Mouse (Mus musculus) CD4-positive, CD25-positive, alpha-beta regulatory T cell, adult 4 months (primary cell): ENCODE measurements around the gene R3hdm2. TPM values are rescaled to one million over a fixed set of nuclear protein-coding genes. Genes with fewer than 3 reads are reported as not detected.

Experiments used
- ATAC-seq: one replicate; pipeline ENCODE4 v1.8.0; 2017
- polyA plus RNA-seq, 2 experiments: library from polyadenylated mRNA; unstranded; fragments of 100-300 nt; shearing (Covaris generic); gene quantifications; one replicate each; pipeline ENCODE4 v1.2.1; 2017

R3hdm2 gene
- polyA plus RNA-seq, 2 experiments from 2014 or later: 12.8 to 17.3 TPM

- ATAC-seq: no peak
Measured at GRCm38 (mm10) chr10:127425794-127426193, 45.7 kb downstream of the R3hdm2 start.

GRCm38 (mm10) chr10:127426670-127427069, 46.5 kb downstream of the R3hdm2 start:
- no peak for ATAC-seq

GRCm38 (mm10) chr10:127427107-127427506, 47.0 kb downstream of the R3hdm2 start:
- ATAC-seq: no peak

GRCm38 (mm10) chr10:127427987-127428386, 47.9 kb downstream of the R3hdm2 start:
- no peak for ATAC-seq

DNA sequence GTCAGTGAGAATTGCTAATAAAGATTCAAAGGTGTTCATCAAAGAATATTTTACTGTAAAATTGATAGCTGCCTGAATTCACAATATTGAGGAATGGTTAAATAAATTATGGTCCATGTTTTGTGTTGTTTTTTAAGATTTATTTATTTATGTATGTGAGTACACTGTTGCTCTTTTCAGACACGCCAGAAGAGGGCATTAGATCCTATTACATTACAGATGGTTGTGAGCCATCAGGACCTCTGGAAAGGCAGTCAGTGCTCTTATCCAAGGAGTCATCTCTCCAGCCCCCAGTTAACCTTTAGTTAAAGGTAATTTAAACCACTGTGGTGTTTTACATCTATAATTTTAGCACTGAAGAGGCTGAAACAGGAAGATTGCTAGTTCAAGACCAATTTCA, 49.4 kb downstream of the R3hdm2 start:
- ATAC-seq: no peak

GRCm38 (mm10) chr10:127432466-127432865, 52.3 kb downstream of the R3hdm2 start:
- no peak for ATAC-seq

DNA sequence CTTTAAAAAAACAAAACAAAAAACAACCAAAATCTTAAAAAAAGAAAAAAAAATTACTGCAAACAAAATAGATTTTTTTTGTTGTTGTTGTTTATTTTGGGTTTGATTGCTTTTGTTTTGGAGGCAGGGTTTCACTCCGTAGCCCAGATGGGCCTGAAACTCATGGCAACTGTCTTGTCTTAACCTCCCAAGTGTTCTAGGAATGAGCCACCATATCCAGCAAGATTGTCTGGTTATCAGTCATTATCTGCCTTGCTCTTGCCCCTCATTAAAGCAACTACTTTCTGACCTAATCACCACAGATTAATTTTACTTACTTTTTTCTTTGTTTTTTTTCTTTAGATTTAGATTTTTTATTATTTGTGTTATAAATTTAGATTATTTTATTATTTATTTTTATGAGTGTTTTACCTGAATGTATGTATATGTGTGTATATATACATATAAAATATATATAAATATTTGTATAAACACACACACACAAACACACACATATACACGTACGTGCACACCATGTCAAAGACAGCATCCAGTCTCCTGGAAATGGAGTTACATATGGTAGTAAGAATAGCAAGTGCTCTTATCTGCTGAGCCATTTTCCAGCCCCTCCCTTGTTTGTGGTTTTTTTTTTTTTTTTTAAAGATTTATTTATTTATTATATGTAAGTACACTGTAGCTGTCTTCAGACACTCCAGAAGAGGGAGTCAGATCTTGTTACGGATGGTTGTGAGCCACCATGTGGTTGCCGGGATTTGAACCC, 57.4 kb downstream of the R3hdm2 start:
- no peak for ATAC-seq

DNA sequence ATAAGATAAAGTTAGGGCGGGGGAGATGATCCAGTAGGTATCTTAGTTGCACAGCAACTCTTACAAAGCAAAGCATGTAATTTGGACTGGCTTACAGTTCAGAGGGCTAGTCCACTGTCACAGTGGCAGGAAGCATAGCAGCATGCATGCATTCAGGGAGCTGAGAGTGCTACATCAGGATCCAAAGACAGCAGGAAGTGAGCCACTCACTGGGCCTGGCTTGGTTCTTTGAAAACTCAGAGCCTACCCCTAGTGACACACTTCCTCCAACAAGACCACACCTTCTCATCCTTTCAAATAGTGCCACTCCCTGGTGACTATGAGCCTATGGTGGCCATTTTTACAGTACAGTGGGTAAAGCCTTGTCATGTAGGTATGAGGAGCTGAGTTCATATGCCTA, 73.6 kb downstream of the R3hdm2 start:
- no peak for ATAC-seq

DNA sequence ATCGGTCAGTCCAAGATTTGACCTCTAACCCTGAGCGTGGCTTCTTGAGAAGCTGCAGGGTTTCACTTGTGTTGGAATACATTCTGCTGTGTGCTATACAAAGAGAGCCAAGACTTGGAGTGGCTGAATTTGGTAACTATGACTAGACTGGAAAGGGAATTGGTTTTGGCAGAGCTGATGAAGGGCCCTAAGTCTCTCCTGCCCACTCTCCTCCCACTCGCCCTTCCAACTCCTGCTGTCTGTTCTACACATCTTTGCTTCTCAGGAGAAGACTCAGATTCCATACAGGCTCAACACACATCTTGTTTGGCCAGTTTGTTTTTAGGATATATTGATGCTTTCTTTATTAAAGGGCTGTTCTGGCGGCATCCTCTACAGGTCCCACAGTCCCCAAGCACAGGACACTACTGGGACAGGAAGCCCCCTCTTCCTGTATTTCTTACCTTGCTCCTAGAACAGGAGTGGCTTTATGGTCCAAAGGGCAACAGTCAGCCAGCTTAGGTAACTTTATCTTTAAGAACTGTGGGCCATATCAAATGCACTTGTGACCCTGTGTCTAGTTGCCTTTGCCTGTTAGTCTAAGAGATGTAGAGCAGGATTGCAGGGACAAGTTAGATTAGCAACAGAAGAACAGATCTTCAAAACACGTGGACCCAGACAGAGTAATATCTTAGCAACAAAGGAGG, 82.4 kb downstream of the R3hdm2 start:
- no peak for ATAC-seq

DNA sequence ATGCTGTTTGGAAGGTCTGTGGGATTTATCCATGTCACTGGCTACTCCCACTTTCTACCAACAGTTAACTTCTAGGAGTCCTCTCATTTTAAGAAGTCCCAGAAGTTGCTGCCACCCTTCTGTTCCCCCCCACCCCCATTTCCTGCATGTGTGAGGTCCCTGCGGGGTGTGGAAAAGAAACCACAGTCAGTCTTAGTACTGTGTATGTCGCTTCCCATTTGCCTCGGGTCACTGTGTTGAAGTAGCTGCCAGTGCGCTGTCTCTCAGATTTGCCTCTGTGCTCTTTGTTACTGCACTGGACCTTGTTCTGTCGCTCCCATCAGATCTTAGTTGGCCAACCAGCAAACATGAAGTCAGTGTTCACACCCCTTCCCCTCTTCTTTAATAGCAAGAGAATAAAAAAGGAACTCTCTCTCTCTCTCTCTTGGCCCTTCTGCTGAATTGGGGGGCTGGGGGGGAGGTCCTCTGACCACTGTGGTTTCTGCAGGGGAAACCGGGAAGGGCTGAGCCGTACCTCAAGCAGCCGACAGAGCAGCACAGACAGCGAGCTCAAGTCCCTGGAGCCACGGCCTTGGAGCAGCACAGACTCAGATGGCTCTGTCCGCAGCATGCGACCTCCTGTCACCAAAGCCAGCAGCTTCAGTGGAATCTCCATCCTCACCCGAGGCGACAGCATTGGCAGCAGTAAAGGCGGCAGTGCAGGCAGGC, 91.3 kb downstream of the R3hdm2 start:
- no peak for ATAC-seq

DNA sequence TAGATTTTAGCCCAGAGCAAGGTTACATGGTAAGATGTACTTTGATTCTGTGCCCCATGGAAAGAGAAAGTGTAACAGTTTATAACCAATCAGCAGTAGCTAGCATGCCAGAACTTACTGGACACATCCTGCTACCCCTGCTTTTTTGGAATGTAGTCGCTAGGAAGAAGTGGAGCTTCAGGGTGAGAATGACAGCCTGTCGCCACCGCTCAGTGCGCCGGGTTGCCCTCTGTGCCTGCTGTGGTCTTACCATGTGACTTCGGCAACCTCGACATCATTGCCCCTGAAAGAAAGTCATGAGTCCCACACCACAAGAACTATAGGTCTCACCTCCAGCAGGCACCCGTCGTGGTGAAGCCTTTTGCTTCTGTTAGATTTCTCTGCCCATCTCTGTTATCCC, 92.6 kb downstream of the R3hdm2 start:
- no peak for ATAC-seq

- no peak for ATAC-seq
Measured at GRCm38 (mm10) chr10:127475175-127475574, 95.0 kb downstream of the R3hdm2 start.

DNA sequence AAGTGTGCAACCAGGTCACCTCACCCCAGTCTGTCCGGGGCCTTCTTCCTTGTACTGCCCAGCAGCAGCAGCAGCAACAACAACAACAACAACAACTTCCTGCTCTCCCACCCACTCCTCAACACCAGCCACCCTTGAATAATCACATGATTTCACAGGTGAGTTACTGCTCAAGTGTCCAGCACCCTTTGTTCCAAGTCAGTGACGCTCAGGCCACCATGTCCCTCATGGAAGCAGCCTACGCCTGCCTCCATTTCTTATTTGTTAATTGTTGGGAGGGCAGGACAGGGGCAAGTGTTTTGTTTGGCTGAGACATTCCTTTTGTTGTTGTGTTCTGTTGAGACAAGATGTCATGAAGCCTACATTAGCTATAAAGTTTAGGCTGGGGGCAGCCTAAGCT, 96.4 kb downstream of the R3hdm2 start:
- ATAC-seq: no peak

DNA sequence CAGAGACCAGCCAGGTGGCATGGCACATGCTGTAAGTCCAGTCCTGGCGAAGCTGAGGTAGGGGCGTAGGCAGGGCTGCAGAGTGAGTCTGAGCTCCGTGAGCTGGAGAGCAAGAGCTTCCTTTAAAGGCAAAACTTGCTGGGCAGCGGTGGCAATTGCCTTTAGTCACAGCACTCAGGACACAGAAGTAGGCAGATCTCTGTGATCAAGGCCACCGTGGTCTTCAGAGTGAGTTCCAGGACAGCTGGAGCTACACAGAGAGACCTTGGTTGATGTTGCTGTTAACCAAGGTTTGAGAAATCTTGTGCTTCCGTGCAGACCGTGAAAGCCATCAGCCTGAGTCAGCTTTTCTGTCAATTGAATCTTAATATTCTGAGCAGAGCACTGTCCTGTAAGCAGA, 97.2 kb downstream of the R3hdm2 start:
- no peak for ATAC-seq

DNA sequence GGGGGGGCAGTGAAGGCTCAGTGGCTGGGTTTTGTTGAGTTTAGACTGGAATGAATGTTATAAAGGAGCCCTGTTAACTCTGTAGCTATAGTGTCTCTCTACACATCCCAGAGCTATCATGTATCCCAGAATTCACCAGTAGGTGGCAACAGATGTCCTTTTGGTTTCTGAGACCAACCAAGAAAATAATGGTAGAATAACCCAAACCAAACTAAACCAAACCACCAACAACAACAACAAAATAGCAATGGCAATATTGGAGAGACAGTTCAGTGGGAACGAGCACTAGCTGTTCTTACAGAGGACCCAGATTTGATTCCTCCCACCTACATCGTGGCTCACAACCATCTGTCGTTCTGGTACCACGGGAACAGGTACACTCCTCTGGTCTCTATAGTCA, 99.0 kb downstream of the R3hdm2 start:
- no peak for ATAC-seq

DNA sequence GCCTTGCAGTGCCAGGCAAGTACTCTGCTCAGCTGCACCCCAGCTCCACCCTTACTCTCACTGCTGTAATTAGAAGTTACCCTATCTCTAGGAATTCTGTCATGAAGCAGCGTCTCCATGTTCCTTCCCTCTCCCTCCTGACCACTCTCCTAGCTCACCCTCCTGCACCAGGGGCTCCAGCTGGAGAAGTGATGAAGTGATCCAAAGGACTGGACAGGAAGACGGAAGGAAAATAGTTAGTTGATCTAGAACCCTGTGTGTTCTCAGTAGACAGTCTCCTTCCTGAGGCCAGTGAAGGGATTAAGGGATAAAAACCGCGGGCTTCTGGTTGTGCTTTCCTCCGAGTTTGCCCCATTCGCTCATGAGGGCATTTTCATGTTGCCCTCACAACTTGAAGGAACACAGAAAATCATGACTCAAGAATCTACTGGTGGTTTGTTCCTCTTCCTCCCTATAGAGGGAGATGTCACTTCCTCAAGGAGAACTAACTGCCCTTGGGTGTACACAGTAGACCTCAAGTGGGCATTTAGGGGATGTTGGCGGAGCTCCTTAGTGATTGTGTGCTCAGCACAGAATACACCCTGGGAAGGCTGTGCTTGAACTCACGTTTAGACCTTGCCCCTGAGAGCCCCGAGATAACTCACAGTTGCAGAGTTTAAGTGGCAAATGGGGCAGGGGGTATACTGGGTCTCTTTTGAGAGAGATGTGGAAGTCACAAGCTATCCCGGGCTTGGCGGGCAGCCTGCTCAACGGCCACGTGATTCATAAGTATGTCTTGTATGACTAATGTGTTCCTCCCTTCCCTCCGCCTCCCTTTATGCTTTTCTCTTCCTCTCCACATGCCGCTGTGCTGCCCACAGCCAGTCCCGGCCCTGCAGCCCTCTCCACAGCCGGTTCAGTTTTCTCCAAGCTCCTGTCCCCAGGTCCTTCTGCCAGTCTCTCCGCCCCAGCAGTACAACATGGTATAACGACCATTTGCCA, 101.0 kb downstream of the R3hdm2 start:
- no peak for ATAC-seq

- no peak for ATAC-seq
Measured at GRCm38 (mm10) chr10:127485235-127485634, 105.1 kb downstream of the R3hdm2 start.

- ATAC-seq: no peak
Measured at GRCm38 (mm10) chr10:127488856-127489255, 108.7 kb downstream of the R3hdm2 start.

GRCm38 (mm10) chr10:127490160-127491127, 110.3 kb downstream of the R3hdm2 start:
- ATAC-seq: no peak

- no peak for ATAC-seq
Measured at GRCm38 (mm10) chr10:127491128-127491512, 111.0 kb downstream of the R3hdm2 start.

DNA sequence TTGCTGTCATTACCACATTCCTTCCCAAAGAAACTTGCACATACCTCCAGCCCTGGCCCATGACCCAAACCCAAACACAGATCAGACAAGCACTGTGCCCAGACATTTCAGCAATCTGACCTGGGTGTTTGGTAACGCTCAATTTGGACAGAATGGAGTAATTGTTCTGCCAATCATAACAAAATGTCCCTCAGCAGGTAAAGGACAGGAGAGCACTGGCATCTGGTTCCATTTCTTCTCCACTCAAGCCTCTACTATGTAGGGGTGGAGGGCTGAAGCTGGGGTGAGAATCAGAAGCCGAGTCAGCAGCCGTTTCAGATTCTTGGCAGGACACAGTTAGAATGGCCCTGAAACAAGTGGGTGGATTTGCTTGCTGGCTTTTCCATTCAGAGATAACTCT, 112.0 kb downstream of the R3hdm2 start:
- no peak for ATAC-seq
